Mouse (Mus musculus) urinary bladder, postnatal 36 days (tissue): ENCODE measurements at regions not wholly inside any gene's neighbourhood (a gene's known extent, or its start where the extent isn't known, plus 50 kb on each side); places are given as distances from the start of the nearest gene placed in this dataset.

Experiments used
- DNase-seq, 2 experiments: peaks; one replicate each; pipeline ENCODE4 v3.0.0; 2022; ENCODE audit warnings: low spot score in 2 of 2, mixed read lengths in 1 of 2

GRCm38 (mm10) chr17:84028157-84028970 is 159.4 kb downstream of the Zfp36l2 start:
- peak; percentile 85 to 86 for DNase-seq

GRCm38 (mm10) chr17:84027275-84027674 is 160.5 kb downstream of the Zfp36l2 start:
- DNase-seq = no peak

DNA sequence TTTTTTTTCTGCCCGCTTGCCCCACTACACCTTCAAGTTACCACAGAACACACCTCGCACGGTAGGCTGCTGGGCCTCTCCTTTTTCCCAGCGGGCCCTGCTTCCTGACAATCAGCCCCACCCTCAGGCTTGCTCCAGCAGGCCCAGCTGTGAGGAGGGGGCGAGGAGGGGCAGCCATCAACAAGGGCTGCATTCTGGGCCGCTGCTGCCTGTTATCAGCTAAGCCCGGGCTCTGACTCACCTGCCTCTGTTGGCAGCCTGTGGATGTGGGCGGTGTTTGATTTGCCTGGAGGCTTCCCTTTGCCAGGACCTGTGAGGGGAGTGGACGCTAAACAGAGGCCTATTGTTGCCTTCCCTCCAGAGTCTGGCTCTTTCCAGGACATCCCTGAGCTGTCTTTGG is 161.6 kb downstream of the Zfp36l2 start:
- DNase-seq = peak; percentile 89 to 91

- no peak for DNase-seq
Measured at GRCm38 (mm10) chr17:84022358-84022757, 165.4 kb downstream of the Zfp36l2 start.

DNA sequence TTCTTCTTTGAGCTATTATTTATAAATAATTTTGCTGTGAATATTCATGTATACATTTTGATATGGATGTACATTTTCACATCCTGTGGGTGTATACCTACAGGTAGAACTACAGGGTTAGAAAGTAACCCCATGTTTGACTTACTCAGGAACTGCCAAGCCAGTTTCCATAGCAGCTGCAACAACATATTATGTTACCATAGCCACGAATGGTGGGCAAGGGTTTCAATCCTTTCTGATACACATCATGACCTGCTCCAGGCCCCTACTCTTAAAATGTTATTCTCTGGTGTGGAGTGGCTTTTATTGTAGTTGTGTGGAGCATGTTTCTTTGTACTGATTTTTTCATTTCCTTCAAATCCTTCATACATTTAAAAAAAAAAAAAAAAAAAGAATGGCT is 168.9 kb downstream of the Zfp36l2 start:
- no peak for DNase-seq

GRCm38 (mm10) chr17:84017891-84018290 is 169.9 kb downstream of the Zfp36l2 start:
- DNase-seq = no peak

DNA sequence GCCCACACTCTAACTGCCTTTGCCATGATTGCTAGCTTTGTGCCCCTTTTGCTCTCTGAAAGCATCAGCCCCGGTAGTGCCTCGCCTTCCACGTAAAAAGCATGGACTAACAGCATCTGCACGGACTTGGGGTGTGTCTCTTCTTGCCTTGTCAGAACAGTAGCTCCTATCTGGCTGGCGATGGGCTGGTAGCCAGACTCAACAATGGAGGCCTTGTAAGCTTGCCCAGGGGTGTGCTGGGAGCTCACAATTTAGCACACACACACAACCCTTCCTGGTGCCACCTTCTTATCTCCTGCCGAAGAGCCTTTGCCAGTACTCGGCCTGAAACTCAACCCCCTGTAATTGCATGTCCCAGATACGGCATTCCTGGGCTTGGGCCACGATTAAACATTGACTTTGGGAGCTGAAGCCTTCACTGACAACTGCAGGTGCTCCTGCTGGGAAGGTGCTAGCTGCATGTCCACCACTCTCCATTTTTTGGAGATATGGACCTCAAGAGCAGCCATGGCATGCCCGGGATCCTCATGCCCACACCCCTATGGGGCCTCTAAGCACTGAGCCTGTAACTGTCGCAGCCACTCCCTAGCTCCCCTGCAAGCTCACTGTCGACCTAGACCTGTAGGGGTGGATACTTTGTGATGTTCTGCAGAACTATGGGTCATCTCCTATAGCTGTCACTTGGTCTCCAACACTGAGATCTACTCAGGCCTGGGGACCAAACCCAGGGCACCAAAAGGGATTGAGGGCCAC is 166.7 kb upstream of the Haao start:
- no peak for DNase-seq

GRCm38 (mm10) chr17:84010492-84011060 is 162.8 kb upstream of the Haao start:
- no peak for DNase-seq

DNA sequence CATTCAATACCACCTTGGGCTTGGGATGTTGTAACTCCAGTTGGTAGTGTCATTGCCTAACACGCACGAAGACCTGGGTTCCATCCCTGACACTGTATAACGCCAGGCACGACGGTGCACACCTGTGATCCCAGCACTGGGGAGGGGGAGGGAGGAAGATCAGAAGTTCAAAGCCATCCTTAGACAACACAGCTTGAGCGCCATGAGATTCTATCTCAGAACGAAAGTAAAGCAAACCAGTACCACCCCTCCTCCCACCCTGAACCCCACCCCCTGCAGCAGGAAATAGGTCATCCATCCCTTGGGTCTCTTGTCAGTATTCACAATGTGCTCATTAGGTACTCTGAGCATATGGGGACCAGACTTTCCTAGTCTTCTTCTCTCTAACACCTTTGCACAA is 162.2 kb upstream of the Haao start:
- DNase-seq = no peak

DNA sequence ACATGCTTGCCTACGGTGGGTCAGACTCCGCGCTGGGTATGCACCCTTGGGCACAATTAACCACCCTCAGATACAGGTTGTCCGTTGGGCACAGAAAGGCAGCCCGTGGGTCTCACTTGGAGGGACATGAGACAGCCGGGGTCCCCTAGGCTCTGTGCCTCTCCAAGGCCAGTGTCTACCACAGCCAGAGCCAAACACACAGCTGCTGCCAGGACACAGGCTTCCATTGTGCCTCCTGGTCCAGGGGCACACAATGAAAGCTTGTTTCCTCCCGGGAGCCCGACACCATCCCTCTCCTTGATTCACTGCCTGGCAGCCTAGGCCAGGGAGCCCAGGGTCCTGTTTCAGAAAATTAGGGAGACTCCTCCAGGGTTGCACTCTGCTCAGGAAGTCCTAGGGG is 161.4 kb upstream of the Haao start:
- no peak for DNase-seq

- DNase-seq = no peak
Measured at GRCm38 (mm10) chr17:84008682-84009052, 160.9 kb upstream of the Haao start.

DNA sequence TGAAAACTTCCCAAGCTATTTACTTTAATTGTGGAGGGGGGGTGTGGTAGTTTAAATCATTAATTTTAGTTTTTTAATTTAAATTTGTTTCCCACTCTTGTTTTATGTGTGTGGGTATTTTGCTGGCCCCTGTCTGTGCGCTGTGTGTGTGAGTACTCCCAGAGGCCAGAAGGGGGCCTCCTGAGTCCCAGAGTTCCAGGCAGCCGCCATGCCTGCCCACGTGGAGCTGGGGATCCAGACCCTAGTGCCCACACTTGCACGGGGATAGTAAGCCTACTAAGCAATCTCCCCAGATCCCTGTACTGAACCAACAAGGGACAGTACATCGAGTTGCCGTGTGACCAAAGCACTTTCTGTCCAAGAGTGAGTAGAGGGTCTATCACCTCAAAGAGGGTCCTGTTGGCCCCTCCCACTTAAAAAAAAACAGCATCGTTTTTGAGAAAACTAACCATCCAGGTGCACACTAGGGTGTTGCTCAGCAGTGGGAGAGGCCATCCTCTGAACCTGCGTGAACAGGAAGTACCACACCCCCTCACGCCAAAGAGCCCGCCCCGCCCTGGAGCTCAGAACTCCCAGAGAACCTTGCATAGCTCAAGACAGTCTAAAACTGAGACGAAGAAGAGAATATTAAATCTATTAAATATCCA is 160.4 kb upstream of the Haao start:
- DNase-seq = no peak

GRCm38 (mm10) chr17:84006748-84007147 is 159.0 kb upstream of the Haao start:
- no peak for DNase-seq

- DNase-seq = no peak
Measured at GRCm38 (mm10) chr17:84004237-84004636, 156.5 kb upstream of the Haao start.

DNA sequence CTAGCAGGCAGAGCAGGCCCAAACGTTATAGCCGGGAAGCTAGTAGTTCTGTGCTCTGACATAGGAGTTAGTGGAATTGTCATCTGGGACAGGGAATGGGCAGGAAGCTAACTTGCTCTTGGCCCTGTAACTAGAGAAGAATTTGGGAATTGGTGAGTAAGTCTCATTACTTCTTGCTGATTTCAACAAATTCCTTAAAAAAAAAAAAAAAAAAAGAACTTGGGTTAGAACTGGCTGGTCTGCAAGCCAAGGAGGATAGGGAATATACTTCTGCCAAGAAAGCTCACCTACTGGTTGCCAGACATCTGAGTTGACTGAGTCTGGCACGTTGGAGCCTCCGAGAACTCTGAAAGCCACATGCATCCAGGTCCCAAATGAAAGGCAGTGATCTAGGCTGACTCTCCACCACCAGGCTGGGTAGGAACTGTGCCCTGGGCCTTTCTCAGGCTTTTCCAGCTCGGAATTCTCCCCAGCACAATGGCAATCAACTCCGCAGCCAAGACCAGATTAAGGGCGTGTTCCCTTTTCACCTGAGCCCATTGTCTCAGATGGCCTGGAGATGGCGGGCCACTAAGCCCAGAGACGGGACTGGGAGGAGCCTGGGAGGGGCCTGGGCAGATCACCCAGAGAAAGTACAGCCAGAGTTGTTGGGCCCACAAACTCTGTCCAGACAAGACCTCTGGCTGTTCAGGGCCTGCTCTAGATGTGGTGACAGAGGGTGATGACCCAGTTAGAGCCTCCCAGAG is 155.9 kb upstream of the Haao start:
- DNase-seq = no peak

- no peak for DNase-seq
Measured at GRCm38 (mm10) chr17:84002939-84003338, 155.2 kb upstream of the Haao start.

DNA sequence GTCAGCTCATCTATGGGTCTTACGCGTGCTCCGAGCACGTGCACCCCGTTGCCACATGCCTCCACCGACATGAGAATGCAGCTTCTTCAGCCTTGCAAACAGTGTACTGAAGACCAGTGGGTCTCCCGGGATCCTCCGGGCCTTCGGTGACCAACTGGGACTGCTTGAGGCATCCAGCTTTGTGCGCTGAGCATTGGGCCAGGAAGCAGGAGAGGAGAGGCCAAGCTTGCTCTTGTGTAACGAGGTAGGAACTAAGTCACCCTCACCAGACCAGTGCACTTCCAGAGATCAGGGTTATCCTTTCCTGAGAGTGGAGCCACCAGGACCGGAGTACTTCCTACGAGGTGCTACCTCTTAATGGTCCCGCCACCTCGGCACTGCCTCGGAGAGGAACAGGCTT is 154.6 kb upstream of the Haao start:
- no peak for DNase-seq

DNA sequence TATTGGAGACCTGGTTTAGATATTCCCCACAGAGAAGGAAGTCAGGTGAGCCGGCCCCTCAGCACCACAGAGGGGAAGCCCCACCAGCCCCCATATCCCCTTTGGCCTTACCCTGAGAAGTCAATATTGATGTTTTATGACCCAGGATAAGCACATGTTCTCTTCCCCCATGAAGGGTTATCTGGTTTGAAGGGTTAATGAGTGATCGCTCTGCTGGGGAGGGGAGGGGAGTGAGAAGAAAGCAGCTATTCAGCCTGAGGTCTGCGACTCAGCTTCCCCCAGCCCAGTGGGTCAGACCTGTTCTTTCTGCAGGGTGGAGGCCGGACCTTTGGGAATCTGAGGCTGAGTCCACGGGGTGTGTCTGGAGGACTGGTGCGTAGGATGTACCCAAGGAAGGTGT is 152.4 kb upstream of the Haao start:
- DNase-seq = no peak

DNA sequence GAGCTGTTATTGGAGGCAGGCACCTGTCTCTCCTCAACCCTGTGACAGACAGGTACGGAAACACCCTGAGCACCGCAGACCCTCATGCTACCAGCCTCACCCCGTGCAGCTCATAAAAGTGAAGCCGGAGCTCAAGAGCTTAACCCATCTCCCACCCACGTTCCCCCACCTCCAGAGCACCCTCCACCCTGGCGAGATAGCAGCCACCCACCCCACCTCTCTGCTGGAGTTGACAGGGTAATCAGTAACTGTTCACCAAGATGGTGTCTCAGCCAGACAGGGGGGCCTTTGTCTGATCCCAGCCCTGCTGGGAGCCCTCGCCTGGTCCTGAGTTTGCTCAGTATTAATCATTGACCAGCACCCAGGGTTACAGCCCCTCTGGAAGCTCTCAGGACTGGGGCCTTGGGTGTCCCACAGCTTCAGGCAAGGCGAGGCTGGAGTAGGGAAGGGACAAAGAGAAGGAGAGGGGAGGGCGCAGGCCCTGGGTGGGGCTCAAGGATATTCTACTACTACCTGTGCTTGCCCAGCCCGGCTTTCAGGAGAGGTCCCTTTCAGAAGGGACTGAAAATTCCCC is 151.3 kb upstream of the Haao start:
- DNase-seq = no peak

DNA sequence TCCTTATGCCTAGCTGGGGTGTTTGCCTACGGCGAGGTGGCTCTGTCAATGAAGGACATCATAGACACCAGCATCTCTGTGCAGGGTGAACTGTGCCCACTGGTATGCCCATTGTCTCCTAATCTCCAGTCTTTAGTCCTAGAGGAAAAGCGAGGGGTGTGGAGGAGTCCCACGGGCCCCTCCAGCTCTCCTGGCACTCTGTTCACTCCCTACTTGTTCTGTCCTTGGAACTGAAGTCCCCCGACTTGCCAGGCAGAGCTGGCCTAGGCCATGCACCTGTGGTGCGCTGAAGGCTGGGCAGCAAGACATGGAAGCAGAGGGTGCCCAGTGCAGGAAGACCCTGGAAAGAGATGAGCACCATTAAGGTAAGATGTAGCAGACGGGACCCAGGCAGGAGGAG is 150.6 kb upstream of the Haao start:
- no peak for DNase-seq

DNA sequence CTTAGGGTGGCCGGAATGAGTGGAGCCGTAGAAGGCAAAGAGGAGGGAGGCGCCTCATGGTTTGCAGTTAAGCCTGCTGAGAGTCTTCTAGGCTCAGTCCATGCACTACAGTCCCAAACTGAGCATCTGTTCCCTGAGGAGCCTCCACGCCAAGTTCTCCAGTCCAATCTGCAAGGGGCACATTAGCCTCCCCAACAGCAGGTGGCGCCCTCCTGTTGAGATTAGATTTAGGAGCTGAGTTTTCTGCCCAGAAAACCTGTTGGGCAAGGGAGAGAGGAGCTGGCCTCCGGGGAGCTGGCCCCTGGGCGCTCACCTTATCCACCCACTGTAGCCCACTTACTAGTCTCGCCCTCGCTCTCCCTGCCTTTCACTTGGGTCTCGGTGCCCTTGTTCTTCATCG is 150.0 kb upstream of the Haao start:
- DNase-seq = peak; percentile 78 to 83
